Mouse (Mus musculus) CH12.LX (cell line): ENCODE results near the gene Tdp1. TPM values are rescaled to one million over a fixed set of nuclear protein-coding genes. Genes with fewer than 3 reads are reported as not detected.

Experiments used
- DNase-seq: peaks from one replicate; pipeline ENCODE4 v3.0.0-alpha.2; 2013; ENCODE audit errors: extremely low read depth
- H3K27ac ChIP-seq: 2 replicates; pipeline ENCODE4 v1.5.1; 2012; ENCODE audit warnings: low read depth, mild to moderate bottlenecking, control low read depth, moderate library complexity; ENCODE audit not compliant: insufficient read depth
- H3K27me3 ChIP-seq: replicated peaks from 2 replicates; pipeline ENCODE3; 2012; ENCODE audit warnings: inconsistent platforms
- H3K36me3 ChIP-seq, 2 experiments: replicated peaks in 1 of 2; 2 replicates each; pipeline versions ENCODE3 to v1.6.1; 2012; ENCODE audit warnings: inconsistent platforms in 1 of 2, low read length in 1 of 2, mild to moderate bottlenecking in 1 of 2, mixed read lengths in 1 of 2, moderate library complexity in 1 of 2; ENCODE audit not compliant: control insufficient read depth in 1 of 2, insufficient read depth in 1 of 2
- H3K4me1 ChIP-seq, 2 experiments: 2 replicates each; pipeline ENCODE4 v1.6.1; 2012; ENCODE audit warnings: inconsistent platforms in 1 of 2, moderate library complexity in 1 of 2; ENCODE audit not compliant: insufficient read depth in 2 of 2, control insufficient read depth in 1 of 2
- H3K4me2 ChIP-seq: 2 replicates; pipeline ENCODE4 v1.6.1; 2012; ENCODE audit warnings: low read depth, mild to moderate bottlenecking, control low read depth; ENCODE audit not compliant: poor library complexity, insufficient read depth, severe bottlenecking
- H3K4me3 ChIP-seq, 3 experiments: fragments of 150-350 bp in 1 of 3; sonication (generic) in 1 of 3; replicated peaks in 1 of 3; 2 replicates each; pipeline versions ENCODE3 to v1.5.1; 2011 to 2012; ENCODE audit warnings: low read depth in 2 of 3, low read length in 2 of 3, mild to moderate bottlenecking in 2 of 3, moderate library complexity in 2 of 3, control low read depth in 1 of 3, improper control_type of control experiment in 1 of 3, inconsistent platforms in 1 of 3, mixed read lengths in 1 of 3; ENCODE audit not compliant: poor library complexity in 1 of 3
- H3K79me2 ChIP-seq: replicated peaks from 2 replicates; pipeline ENCODE4 v1.6.1; 2012; ENCODE audit warnings: mild to moderate bottlenecking, moderate library complexity; ENCODE audit not compliant: control insufficient read depth, poor library complexity, insufficient read depth, severe bottlenecking; ENCODE audit errors: extremely low read depth
- H3K9ac ChIP-seq: 2 replicates; pipeline ENCODE4 v1.6.1; 2012; ENCODE audit warnings: low read depth, mild to moderate bottlenecking, control low read depth, moderate library complexity; ENCODE audit not compliant: insufficient read depth
- H3K9me3 ChIP-seq: replicated peaks from 2 replicates; pipeline ENCODE3; 2012; ENCODE audit warnings: low read length, inconsistent platforms, mixed read lengths
- BHLHE40 ChIP-seq: IDR thresholded peaks from 2 replicates; pipeline ENCODE4 v1.6.1; 2011; ENCODE audit warnings: mild to moderate bottlenecking, low read depth, low read length, improper control_type of control experiment
- CHD1 ChIP-seq: IDR thresholded peaks from 2 replicates; pipeline ENCODE4 v1.6.1; 2012; ENCODE audit warnings: low read depth, low read length, improper control_type of control experiment, inconsistent platforms
- CTCF ChIP-seq, 2 experiments: IDR thresholded peaks in 1 of 2; conservative IDR thresholded peaks in 1 of 2; 2 replicates each; pipeline ENCODE4 v1.5.1; 2011 to 2012; ENCODE audit warnings: low read depth in 2 of 2, low read length in 2 of 2, improper control_type of control experiment in 1 of 2, inconsistent platforms in 1 of 2, mild to moderate bottlenecking in 1 of 2, moderate library complexity in 1 of 2
- E2F4 ChIP-seq: IDR thresholded peaks from 2 replicates; pipeline ENCODE4 v1.6.1; 2011; ENCODE audit warnings: low read depth, low read length, improper control_type of control experiment; ENCODE audit not compliant: insufficient replicate concordance
- ELF1 ChIP-seq: IDR thresholded peaks from 2 replicates; pipeline ENCODE4 v1.6.1; 2014; ENCODE audit warnings: low read depth, mild to moderate bottlenecking, inconsistent platforms, low read length, improper control_type of control experiment
- EP300 ChIP-seq: IDR thresholded peaks from 2 replicates; pipeline ENCODE4 v1.6.1; 2011; ENCODE audit warnings: low read length, improper control_type of control experiment
- ETS1 ChIP-seq: conservative IDR thresholded peaks from 2 replicates; pipeline ENCODE4 v1.6.1; 2012; ENCODE audit warnings: low read depth, mild to moderate bottlenecking, inconsistent platforms, low read length, improper control_type of control experiment, moderate library complexity
- HCFC1 ChIP-seq: IDR thresholded peaks from 2 replicates; pipeline ENCODE4 v1.6.1; 2012; ENCODE audit warnings: low read depth, mild to moderate bottlenecking, inconsistent platforms, low read length, improper control_type of control experiment
- IRF4 ChIP-seq: IDR thresholded peaks from 2 replicates; pipeline ENCODE4 v1.6.1; 2014; ENCODE audit warnings: low read depth, mild to moderate bottlenecking, inconsistent platforms, low read length, improper control_type of control experiment
- JUN ChIP-seq: IDR thresholded peaks from 2 replicates; pipeline ENCODE4 v1.6.1; 2011; ENCODE audit warnings: low read depth, mild to moderate bottlenecking, low read length, improper control_type of control experiment, moderate library complexity; ENCODE audit not compliant: insufficient read depth
- JUND ChIP-seq: conservative IDR thresholded peaks from 2 replicates; pipeline ENCODE4 v1.6.1; 2011; ENCODE audit warnings: low read depth, low read length, improper control_type of control experiment
- MAFK ChIP-seq: IDR thresholded peaks from 2 replicates; pipeline ENCODE4 v1.6.1; 2011; ENCODE audit warnings: low read length, improper control_type of control experiment; ENCODE audit not compliant: insufficient replicate concordance
- MAX ChIP-seq: IDR thresholded peaks from 2 replicates; pipeline ENCODE4 v1.6.1; 2011; ENCODE audit warnings: low read length, improper control_type of control experiment
- MEF2A ChIP-seq: IDR thresholded peaks from 2 replicates; pipeline ENCODE4 v1.6.1; 2014; ENCODE audit warnings: low read depth, mild to moderate bottlenecking, inconsistent platforms, low read length, improper control_type of control experiment, borderline replicate concordance
- MYC ChIP-seq: IDR thresholded peaks from 2 replicates; pipeline ENCODE4 v1.6.1; 2011; ENCODE audit warnings: low read depth, mild to moderate bottlenecking, improper control_type of control experiment, low read length
- NELFE ChIP-seq: IDR thresholded peaks from 2 replicates; pipeline ENCODE4 v1.6.1; 2011; ENCODE audit warnings: low read depth, low read length, improper control_type of control experiment
- NRF1 ChIP-seq: IDR thresholded peaks from 2 replicates; pipeline ENCODE4 v1.6.1; 2014; ENCODE audit warnings: low read depth, mild to moderate bottlenecking, inconsistent platforms, low read length, improper control_type of control experiment, moderate library complexity
- PAX5 ChIP-seq: IDR thresholded peaks from 2 replicates; pipeline ENCODE4 v1.6.1; 2012; ENCODE audit warnings: low read length, inconsistent platforms, mixed read lengths
- POLR2A ChIP-seq: IDR thresholded peaks from 2 replicates; pipeline ENCODE4 v1.6.1; 2011; ENCODE audit warnings: low read depth, mild to moderate bottlenecking, improper control_type of control experiment, low read length
- POLR2AphosphoS2 ChIP-seq: IDR thresholded peaks from 2 replicates; pipeline ENCODE4 v1.6.1; 2011; ENCODE audit warnings: low read depth, low read length, improper control_type of control experiment
- RCOR1 ChIP-seq: conservative IDR thresholded peaks from 2 replicates; pipeline ENCODE4 v1.6.1; 2012; ENCODE audit warnings: low read depth, mild to moderate bottlenecking, inconsistent platforms, low read length, improper control_type of control experiment
- SIN3A ChIP-seq: IDR thresholded peaks from 2 replicates; pipeline ENCODE4 v1.6.1; 2012; ENCODE audit warnings: low read length, improper control_type of control experiment, inconsistent platforms
- TBP ChIP-seq: conservative IDR thresholded peaks from 2 replicates; pipeline ENCODE4 v1.6.1; 2011; ENCODE audit warnings: low read depth, low read length, improper control_type of control experiment
- TCF12 ChIP-seq: IDR thresholded peaks from 2 replicates; pipeline ENCODE4 v1.6.1; 2014; ENCODE audit warnings: low read depth, mild to moderate bottlenecking, inconsistent platforms, low read length, improper control_type of control experiment
- ZC3H11A ChIP-seq: IDR thresholded peaks from 2 replicates; pipeline ENCODE4 v1.6.1; 2012; ENCODE audit warnings: low read depth, mild to moderate bottlenecking, inconsistent platforms, low read length, improper control_type of control experiment
- ZKSCAN1 ChIP-seq: IDR thresholded peaks from 2 replicates; pipeline ENCODE4 v1.6.1; 2012; ENCODE audit warnings: low read depth, inconsistent platforms, low read length, improper control_type of control experiment, borderline replicate concordance
- ZNF384 ChIP-seq: IDR thresholded peaks from 2 replicates; pipeline ENCODE4 v1.6.1; 2012; ENCODE audit warnings: low read depth, low read length, improper control_type of control experiment, inconsistent platforms
- dilution Hi-C: fragments of 300-500 bp; cut with MboI; formaldehyde crosslinking; loops from 2 replicates; pipeline ENCODE4 v1.14.3; 2020; ENCODE audit warnings: low sequenced_read_pairs; ENCODE audit not compliant: extremely low pct_unique_long_range_greater_than_20kb, extremely low pct_ligation_motif_present
- in situ Hi-C: fragments of 300-500 bp; cut with MboI; formaldehyde crosslinking; loops from 3 replicates; pipeline ENCODE4 v1.14.3; 2019; ENCODE audit warnings: low sequenced_read_pairs, low pct_ligation_motif_present, low pct_unique_long_range_greater_than_20kb, mixed read lengths
- polyA plus RNA-seq: library from polyadenylated mRNA; unstranded; fragments of >175 nt; gene quantifications from 2 replicates; pipeline ENCODE4 v1.2.1, GENCODE M21; 2012; ENCODE audit warnings: low read depth; ENCODE audit not compliant: insufficient read length
- total RNA-seq, 2 experiments: library from RNA; depleted of rRNA; stranded (reverse); fragments of 300-350 nt in 1 of 2; fragments of >200 nt in 1 of 2; gene quantifications; 2 replicates each; pipeline ENCODE4 v1.2.3; 2012 to 2014

The Tdp1 gene
- total and polyA plus RNA-seq, 3 experiments, result 16.9 to 53.7 (median 27.4) TPM

DNA sequence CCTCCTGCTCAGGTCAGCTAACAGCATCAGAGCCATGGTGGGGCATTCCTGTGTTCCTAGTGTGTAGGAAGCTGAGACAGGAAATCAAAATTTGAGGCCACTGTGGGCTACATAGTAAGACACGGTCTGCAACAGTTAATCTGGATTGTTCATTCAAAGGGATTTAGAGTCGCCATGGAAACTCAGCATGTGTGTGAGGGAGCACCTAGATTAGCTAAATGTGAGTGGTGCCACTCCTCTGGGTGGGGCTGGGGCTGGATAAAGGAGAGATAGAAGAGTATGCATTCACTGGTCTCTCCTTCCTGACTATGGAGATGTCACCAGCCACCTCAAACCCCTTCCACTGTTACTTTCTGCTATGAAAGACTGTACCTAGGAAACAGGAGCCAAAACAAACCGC, 10.9 kb upstream of the Tdp1 start:
- DNase-seq, result no peak
- TF ChIP-seq CHD1 (no peak), BHLHE40 (no peak), CTCF (conservative IDR thresholded peaks at IDR 0.05 in 1 of 2, IDR thresholded peaks at IDR 0.05 in 1 of 2; ENCODE audit: low read depth in 2 of 2, low read length in 2 of 2) (no peak), E2F4 (no peak), RCOR1 (no peak), NRF1 (no peak), ETS1 (no peak), ZC3H11A (no peak)
- Histone ChIP-seq H3K4me1 (peaks cover 17 to 30% of the 10 kb centered on the region in 2 experiments), H3K79me2 (no peaks in the 10 kb centered on the region), H3K4me3 (no peak overlapping the region), H3K9me3 (no peaks in the 10 kb centered on the region), H3K36me3 (peaks cover 0 to 12% of the 10 kb centered on the region in 2 experiments), H3K9ac (no peak overlapping the region), H3K27me3 (no peaks in the 10 kb centered on the region), H3K4me2 (no peak overlapping the region), H3K27ac (no peak overlapping the region)
- dilution Hi-C loops (no loop called here), in situ Hi-C loops (no loop called here)

DNA sequence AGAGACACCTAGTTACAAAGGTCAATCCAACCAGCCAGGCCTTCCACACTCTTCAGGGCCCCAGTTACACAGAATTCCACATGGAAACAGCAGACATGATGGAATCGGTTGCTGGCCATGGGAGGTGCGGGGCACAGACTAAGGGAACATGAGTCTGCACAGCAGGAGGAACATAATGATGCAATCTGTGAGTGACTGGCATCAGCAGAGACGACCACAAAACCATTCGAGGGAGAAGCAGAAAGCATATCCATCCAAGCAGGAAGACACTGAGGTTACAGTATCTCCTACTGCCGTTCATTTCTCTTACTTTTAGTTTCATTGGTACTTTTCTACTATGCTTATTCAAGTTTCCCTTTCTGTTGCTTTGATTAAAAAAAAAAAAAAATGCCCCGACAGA, 9.7 kb upstream of the Tdp1 start:
- H3K4me3 ChIP-seq, result no peak overlapping the region
- dilution Hi-C loops, result no loop called here

More for the DNA sequence above, 9.7 kb upstream of the Tdp1 start:
- peak; percentile 91 for DNase-seq
- H3K27ac ChIP-seq, result peak overlapping the region; percentile 71; the same call in 1 of the 2 replicates
- no peaks in the 10 kb centered on the region for H3K27me3 ChIP-seq
- H3K9ac ChIP-seq, result peak overlapping the region; percentile 56; the same call in 1 of the 2 replicates
- TF ChIP-seq ELF1 (peak; percentile 53), ETS1 (peak; percentile 67), SIN3A (no peak; the same call in 1 of the 2 replicates), TBP (peak; percentile 63; the same call in 1 of the 2 replicates), IRF4 (peak; percentile 59), MEF2A (peak; percentile 33; the same call in 1 of the 2 replicates), JUND (peak; percentile 71; the same call in 1 of the 2 replicates), MAX (peak; percentile 73; the same call in 1 of the 2 replicates), ZKSCAN1 (no peak), PAX5 (no peak), BHLHE40 (peak; percentile 48; the same call in 1 of the 2 replicates), MAFK (no peak), HCFC1 (peak; percentile 49), ZNF384 (peak; percentile 79), TCF12 (peak; percentile 55; the same call in 1 of the 2 replicates), NELFE (no peak), EP300 (peak; percentile 31; the same call in 1 of the 2 replicates), POLR2AphosphoS2 (no peak), JUN (peak; percentile 33; the same call in 1 of the 2 replicates), POLR2A (no peak; the same call in 1 of the 2 replicates), MYC (peak; percentile 85; the same call in 1 of the 2 replicates)
- TF ChIP-seq, all 38 proteins: peak for 14
- Histone ChIP-seq H3K36me3 (peaks cover 0 to 19% of the 10 kb centered on the region in 2 experiments), H3K9me3 (no peaks in the 10 kb centered on the region), H3K4me2 (no peak overlapping the region; the same call in 1 of the 2 replicates), H3K79me2 (no peaks in the 10 kb centered on the region), H3K4me1 (peaks cover 17 to 30% of the 10 kb centered on the region in 2 experiments)
- in situ Hi-C loops, result loop anchor here (25.0 kb wide), 1 partner anchor 787 kb away; no protein-coding TSS in a partner anchor
